Mouse (Mus musculus): ENCODE measurements around the gene Olfr316. TPM values are rescaled to one million over a fixed set of nuclear protein-coding genes. Genes with fewer than 3 reads are reported as not detected.

Olfr316 gene
- polyA plus RNA-seq, 1 experiment: 1.6 TPM

DNA sequence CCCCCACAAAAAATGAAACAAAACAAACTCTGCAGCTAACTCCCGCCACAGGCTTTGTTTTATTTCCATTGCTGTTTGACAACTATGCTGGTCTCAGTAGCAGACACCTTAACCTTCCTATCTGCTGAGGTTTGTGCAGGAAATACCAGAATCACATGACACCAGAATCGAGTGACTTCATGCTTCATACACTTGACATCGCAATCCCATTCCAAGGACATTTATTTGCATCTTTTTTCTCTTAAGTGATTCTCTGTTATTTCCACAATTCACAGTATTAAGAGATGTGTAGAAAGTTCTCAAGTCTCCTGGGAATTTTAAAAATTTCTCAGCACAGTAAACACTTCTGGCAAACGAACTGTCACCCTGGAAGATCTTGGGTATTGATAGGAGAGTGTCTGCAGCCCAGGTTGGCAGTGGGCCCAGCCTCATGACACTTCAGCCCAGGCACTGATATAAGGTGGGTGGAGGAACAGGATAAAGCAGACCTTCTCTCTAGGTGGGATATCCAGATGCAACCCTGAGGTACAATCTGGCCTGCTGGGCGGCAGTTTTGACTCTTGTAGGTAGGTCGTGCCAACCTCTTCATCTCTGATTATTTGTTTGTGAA, 30.1 kb downstream of the Olfr316 start, which contains the start of gene Olfr314:
Gene Olfr314, plus strand, starts transcription at position 473 of the 610 bp plus-strand sequence.
- TF ChIP-seq POLR2A (IDR thresholded peaks at IDR 0.05; ENCODE audit: extremely low read depth, insufficient read depth, low read length): no peak
- no peak for TF ChIP-seq CTCF (IDR thresholded peaks at IDR 0.05; ENCODE audit: extremely low read depth, insufficient read depth, low read length)
- H3K27ac ChIP-seq (ENCODE audit: insufficient read depth, low read length): no peak within 1 kb of the TSS
- H3K4me1 ChIP-seq (ENCODE audit: control insufficient read depth, insufficient read depth, low read length): no peaks in the 10 kb centered on the region
- no peak within 1 kb of the TSS for H3K4me3 ChIP-seq (ENCODE audit: insufficient read depth, low read length)

DNA sequence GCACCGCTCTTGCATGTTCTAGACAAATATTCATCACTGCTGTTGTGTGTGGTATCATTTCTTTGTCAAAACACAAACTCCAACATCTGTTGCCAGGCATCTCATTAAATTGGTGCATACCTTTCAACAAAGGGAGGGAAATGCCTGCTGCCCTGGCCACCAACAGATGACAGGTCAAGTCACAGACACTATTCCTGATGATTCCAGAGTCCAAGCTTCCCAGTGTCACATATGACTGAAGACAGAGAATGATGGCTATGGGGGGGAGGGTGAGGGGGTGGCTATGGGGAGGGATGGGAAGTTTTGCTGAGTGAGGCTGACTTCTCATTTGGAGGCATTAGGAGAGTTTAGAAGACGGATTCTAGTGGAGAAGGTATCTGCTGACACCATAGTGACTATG, 31.6 kb downstream of the Olfr316 start:
- Histone ChIP-seq H3K4me1 (ENCODE audit: control insufficient read depth, insufficient read depth, low read length) (no peaks in the 10 kb centered on the region), H3K27ac (ENCODE audit: insufficient read depth, low read length) (no peak overlapping the region), H3K4me3 (ENCODE audit: insufficient read depth, low read length) (no peak overlapping the region)
- TF ChIP-seq POLR2A (IDR thresholded peaks at IDR 0.05; ENCODE audit: extremely low read depth, insufficient read depth, low read length): no peak
- TF ChIP-seq CTCF (IDR thresholded peaks at IDR 0.05; ENCODE audit: extremely low read depth, insufficient read depth, low read length): no peak

DNA sequence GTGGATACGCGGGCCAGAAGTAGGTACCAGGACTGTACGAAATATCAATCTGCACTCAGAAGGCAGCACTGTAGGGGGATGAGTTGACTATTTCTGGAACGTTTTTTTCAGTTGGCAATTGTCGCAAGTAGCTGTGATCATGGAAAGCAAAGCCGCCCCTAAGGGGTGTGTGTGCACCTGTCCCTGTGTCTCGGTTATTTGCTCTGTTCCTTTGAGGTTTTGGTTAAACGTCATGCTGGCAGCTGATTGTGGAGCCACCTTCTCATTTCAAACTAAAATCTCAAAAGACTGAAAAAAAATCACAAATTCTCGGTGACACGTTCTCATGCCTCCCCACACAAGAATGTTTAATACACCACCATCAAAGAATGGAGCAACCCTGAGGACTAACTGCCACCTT, 35.1 kb downstream of the Olfr316 start:
- TF ChIP-seq CTCF (IDR thresholded peaks at IDR 0.05; ENCODE audit: extremely low read depth, insufficient read depth, low read length) (no peak), POLR2A (IDR thresholded peaks at IDR 0.05; ENCODE audit: extremely low read depth, insufficient read depth, low read length) (no peak)
- peaks cover 1% of the 10 kb centered on the region; the same call in 1 of the 2 replicates for H3K4me1 ChIP-seq (ENCODE audit: control insufficient read depth, insufficient read depth, low read length)
- H3K4me3 ChIP-seq (ENCODE audit: insufficient read depth, low read length): no peak overlapping the region
- H3K27ac ChIP-seq (ENCODE audit: insufficient read depth, low read length): no peak overlapping the region

DNA sequence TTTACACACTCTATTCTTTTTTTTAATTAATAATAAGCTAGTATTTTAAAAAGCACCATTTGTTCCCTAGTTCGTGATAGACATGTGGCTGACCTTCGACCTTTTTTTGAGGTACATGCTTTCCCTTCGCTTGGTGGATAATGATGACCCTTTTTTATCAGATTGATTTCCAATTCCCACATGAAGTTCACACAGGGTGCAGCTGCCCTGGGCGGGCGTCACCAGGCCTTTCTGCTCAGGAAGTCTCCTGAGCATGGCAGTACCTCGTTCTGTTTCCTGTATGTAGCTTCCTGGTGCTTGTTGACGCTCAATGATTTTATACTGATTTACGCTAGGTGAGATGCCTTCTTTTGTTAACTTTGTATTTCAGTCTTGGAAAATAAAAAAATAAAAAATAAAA, 35.8 kb downstream of the Olfr316 start:
- Histone ChIP-seq H3K4me3 (ENCODE audit: insufficient read depth, low read length) (no peak overlapping the region), H3K4me1 (ENCODE audit: control insufficient read depth, insufficient read depth, low read length) (peaks cover 1% of the 10 kb centered on the region; the same call in 1 of the 2 replicates), H3K27ac (ENCODE audit: insufficient read depth, low read length) (no peak overlapping the region)
- TF ChIP-seq CTCF (IDR thresholded peaks at IDR 0.05; ENCODE audit: extremely low read depth, insufficient read depth, low read length): no peak
- no peak for TF ChIP-seq POLR2A (IDR thresholded peaks at IDR 0.05; ENCODE audit: extremely low read depth, insufficient read depth, low read length)

DNA sequence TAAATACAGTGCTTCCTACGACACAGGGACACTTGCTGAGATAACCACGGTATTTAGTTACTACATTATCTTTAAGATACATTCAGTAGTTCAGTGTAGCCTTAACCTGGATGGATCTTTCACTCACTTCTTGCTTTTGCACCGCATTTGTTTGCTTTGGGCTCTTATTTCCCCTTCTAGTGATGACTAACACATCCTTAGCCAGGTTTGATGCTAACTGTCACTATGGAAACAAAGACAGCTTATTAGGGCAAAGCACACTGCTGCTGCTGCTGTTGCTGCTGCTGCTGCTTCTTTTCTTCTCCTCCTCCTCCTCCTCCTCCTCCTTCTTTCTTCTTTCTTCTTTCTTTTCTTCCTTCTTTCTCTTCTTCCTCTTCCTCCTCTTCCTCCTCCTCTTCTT, 37.0 kb downstream of the Olfr316 start:
- Histone ChIP-seq H3K4me1 (ENCODE audit: control insufficient read depth, insufficient read depth, low read length) (peaks cover 1% of the 10 kb centered on the region; the same call in 1 of the 2 replicates), H3K27ac (ENCODE audit: insufficient read depth, low read length) (no peak overlapping the region), H3K4me3 (ENCODE audit: insufficient read depth, low read length) (no peak overlapping the region)
- TF ChIP-seq POLR2A (IDR thresholded peaks at IDR 0.05; ENCODE audit: extremely low read depth, insufficient read depth, low read length) (no peak), CTCF (IDR thresholded peaks at IDR 0.05; ENCODE audit: extremely low read depth, insufficient read depth, low read length) (no peak)

DNA sequence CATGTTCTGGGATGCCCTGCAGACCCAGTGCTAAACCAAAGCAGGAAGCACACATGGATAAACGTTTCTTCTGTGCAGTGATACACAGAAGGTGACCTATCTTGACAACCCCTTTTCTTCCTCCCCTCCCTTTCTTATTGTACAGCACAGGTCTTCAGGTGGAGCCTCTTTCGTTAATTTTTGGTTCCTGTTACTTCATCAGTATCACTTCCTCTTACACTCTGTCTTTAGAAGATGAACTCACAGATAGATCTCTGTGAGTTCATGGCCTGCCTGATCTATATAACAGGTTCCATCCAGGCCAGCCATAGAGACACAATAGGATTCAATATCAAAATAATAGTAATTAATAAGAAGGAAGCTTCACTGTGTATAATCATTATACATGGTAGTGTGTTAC, 37.5 kb downstream of the Olfr316 start:
- peaks cover 1% of the 10 kb centered on the region; the same call in 1 of the 2 replicates for H3K4me1 ChIP-seq (ENCODE audit: control insufficient read depth, insufficient read depth, low read length)
- no peak overlapping the region for H3K4me3 ChIP-seq (ENCODE audit: insufficient read depth, low read length)
- TF ChIP-seq POLR2A (IDR thresholded peaks at IDR 0.05; ENCODE audit: extremely low read depth, insufficient read depth, low read length) (no peak), CTCF (IDR thresholded peaks at IDR 0.05; ENCODE audit: extremely low read depth, insufficient read depth, low read length) (no peak)
- H3K27ac ChIP-seq (ENCODE audit: insufficient read depth, low read length): no peak overlapping the region

DNA sequence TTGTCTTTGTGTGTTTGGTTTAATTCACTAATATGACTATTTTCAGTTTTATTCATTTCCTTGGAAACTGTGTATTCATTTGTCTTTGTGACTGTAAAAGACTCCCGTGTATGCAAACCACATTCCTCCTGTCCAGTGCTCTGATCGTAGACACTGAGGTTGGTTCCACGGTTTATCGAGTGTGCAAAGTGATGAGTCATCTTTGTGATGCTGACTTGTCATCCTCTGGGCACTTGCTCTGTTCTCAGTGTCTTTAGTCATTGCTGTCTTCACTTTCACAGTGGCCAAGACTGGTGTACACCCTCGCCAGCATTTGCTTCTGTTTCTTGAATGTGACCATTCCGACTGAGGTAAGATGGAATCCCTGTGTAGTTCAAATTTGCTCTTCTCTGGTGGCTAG, 38.1 kb downstream of the Olfr316 start:
- no peak for TF ChIP-seq POLR2A (IDR thresholded peaks at IDR 0.05; ENCODE audit: extremely low read depth, insufficient read depth, low read length)
- TF ChIP-seq CTCF (IDR thresholded peaks at IDR 0.05; ENCODE audit: extremely low read depth, insufficient read depth, low read length): no peak
- H3K4me3 ChIP-seq (ENCODE audit: insufficient read depth, low read length): no peak overlapping the region
- peaks cover 1% of the 10 kb centered on the region; the same call in 1 of the 2 replicates for H3K4me1 ChIP-seq (ENCODE audit: control insufficient read depth, insufficient read depth, low read length)
- no peak overlapping the region for H3K27ac ChIP-seq (ENCODE audit: insufficient read depth, low read length)

DNA sequence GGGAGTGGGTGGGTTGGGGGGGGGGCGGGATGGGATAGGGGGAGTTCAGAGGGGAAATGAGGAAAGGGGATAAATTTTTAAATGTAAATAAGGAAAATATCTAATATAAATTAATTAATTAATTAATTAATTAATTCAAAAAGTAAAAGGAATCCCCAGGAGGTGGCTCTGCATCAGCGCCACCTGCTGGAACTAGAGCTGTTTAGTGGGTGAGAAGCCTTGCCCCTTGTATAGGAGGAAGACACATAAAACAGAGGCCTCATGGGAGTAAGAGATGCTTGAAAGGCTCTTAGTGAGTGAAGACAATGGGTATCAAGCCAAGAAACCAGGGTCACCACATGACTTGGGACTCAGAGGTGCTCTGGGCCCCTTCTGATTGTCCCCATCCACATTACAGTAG, 43.3 kb downstream of the Olfr316 start:
- H3K4me3 ChIP-seq (ENCODE audit: insufficient read depth, low read length): no peak overlapping the region
- TF ChIP-seq CTCF (IDR thresholded peaks at IDR 0.05; ENCODE audit: extremely low read depth, insufficient read depth, low read length) (no peak), POLR2A (IDR thresholded peaks at IDR 0.05; ENCODE audit: extremely low read depth, insufficient read depth, low read length) (no peak)
- no peak overlapping the region for H3K27ac ChIP-seq (ENCODE audit: insufficient read depth, low read length)
- peaks cover 2% of the 10 kb centered on the region; the same call in 1 of the 2 replicates for H3K4me1 ChIP-seq (ENCODE audit: control insufficient read depth, insufficient read depth, low read length)

DNA sequence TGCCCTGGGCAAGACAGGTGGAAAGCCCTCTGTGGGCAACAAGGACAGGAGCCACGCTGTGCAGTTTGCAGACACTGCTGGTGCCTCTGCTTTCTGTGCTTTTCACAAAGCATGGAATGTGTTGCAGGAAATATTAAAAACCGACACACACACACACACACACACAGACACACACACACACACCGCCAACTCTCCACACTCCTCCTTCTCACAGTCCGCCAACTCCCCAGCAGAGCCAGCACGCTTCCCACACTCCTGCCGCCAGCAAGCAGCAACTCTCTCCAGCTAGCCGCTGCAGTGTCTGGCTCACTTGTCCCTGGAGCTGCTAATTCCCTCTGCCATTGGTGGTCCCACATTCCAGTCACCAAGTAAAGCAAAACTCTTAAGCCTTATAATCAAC, 44.3 kb downstream of the Olfr316 start:
- H3K4me1 ChIP-seq (ENCODE audit: control insufficient read depth, insufficient read depth, low read length): peaks cover 6% of the 10 kb centered on the region
- no peak for TF ChIP-seq CTCF (IDR thresholded peaks at IDR 0.05; ENCODE audit: extremely low read depth, insufficient read depth, low read length)
- TF ChIP-seq POLR2A (IDR thresholded peaks at IDR 0.05; ENCODE audit: extremely low read depth, insufficient read depth, low read length): no peak
- no peak overlapping the region for H3K4me3 ChIP-seq (ENCODE audit: insufficient read depth, low read length)
- no peak overlapping the region for H3K27ac ChIP-seq (ENCODE audit: insufficient read depth, low read length)

DNA sequence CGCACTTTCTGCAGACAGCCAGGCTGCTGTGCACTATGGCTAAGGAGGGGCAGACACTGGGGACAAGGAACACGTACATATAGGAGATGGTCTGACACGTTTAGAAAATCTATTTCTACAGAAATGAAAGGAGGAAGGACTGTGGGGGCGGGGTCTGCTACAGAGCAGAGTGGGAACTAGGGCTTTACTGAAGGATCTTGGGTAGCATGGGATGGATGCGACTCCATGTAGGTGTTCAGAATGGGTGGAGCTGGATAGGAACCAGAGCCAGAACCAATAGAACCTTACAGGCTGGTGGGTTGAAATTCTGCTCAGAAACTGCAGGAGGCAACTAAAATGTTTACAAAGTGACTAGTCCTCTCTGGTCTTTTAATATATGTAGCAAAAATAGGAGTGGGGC, 47.2 kb downstream of the Olfr316 start:
- TF ChIP-seq POLR2A (IDR thresholded peaks at IDR 0.05; ENCODE audit: extremely low read depth, insufficient read depth, low read length): no peak
- no peak for TF ChIP-seq CTCF (IDR thresholded peaks at IDR 0.05; ENCODE audit: extremely low read depth, insufficient read depth, low read length)
- no peak overlapping the region for H3K27ac ChIP-seq (ENCODE audit: insufficient read depth, low read length)
- peaks cover 7% of the 10 kb centered on the region for H3K4me1 ChIP-seq (ENCODE audit: control insufficient read depth, insufficient read depth, low read length)
- no peak overlapping the region for H3K4me3 ChIP-seq (ENCODE audit: insufficient read depth, low read length)
